Mouse (Mus musculus): ENCODE results near the gene Serping1. TPM values are rescaled to one million over a fixed set of nuclear protein-coding genes. Genes with fewer than 3 reads are reported as not detected.
"Not testable (repeated sequence)": the region's sequence is repeated elsewhere in the genome, so short reads cannot be mapped to it uniquely, and the experiment has no call there.

The Serping1 gene
- polyA plus RNA-seq, 1 experiment from 2014 or later, result 15.7 TPM

DNA sequence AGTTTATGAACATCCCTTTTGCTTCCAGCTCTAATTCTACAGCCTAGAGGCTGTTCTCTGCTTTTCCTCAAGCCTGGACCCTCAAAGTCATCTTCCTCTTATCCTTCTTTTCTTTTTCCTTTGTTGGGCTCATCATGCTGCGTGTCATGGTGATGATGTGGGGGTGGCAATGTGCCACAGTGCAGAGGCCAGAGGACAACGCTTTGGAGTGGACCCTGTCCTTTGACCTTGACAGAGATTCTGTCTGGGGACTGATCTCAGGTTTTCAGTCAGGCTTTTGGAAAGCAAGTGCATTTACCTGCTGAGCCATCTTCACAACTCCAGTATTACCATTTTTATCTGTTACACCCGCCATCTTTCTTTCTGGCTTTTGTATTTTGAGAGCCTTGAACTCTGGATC, 44.0 kb downstream of the Serping1 start:
- Histone ChIP-seq H3K4me2 (ENCODE audit: low read depth, low read length) (no peak overlapping the region), H3K4me1 (ENCODE audit: control insufficient read depth, insufficient read depth, low read length) (peaks cover 24% of the 10 kb centered on the region), H3K27me3 (ENCODE audit: control insufficient read depth, insufficient read depth, low read length) (no peaks in the 10 kb centered on the region), H3K9ac (replicated peaks; ENCODE audit: low read depth, low read length) (no peak overlapping the region), H3K36me3 (ENCODE audit: control insufficient read depth, insufficient read depth, low read length) (no peaks in the 10 kb centered on the region), H3K9me3 (ENCODE audit: control insufficient read depth, low read length) (no peaks in the 10 kb centered on the region), H3K27ac (ENCODE audit: low read depth, low read length) (no peak overlapping the region), H3K4me3 (ENCODE audit: low read depth, low read length) (no peak overlapping the region)
- 86% methylated on average over 3 of the region's 3 CpGs for WGBS
- ATAC-seq (ENCODE audit: low read depth), result no peak

DNA sequence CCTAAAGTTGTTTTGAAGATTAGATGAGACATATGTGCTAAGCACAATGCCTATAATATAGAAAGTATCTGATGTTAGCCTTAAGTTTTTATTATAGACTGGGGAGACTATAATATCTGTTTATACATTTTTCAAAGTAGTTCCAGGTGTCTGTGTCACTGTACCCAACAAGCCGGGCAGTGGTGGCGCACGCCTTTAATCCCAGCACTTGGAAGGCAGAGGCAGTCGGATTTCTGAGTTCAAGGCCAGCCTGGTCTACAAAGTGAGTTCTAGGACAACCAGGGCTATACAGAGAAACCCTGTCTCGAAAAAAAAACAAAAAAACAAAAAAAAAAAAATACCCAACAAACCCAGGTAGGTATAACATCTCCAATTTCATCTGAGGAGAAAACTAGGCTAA, 47.1 kb downstream of the Serping1 start:
- not testable (repeated sequence) for H3K9me3 ChIP-seq (ENCODE audit: control insufficient read depth, low read length); ATAC-seq (ENCODE audit: low read depth); H3K9ac ChIP-seq (replicated peaks; ENCODE audit: low read depth, low read length); H3K4me3 ChIP-seq (ENCODE audit: low read depth, low read length); H3K27me3 ChIP-seq (ENCODE audit: control insufficient read depth, insufficient read depth, low read length); H3K27ac ChIP-seq (ENCODE audit: low read depth, low read length)
- Histone ChIP-seq H3K4me2 (ENCODE audit: low read depth, low read length) (peak overlapping the region; percentile 94; the same call in 1 of the 2 replicates), H3K36me3 (ENCODE audit: control insufficient read depth, insufficient read depth, low read length) (peaks cover 14% of the 10 kb centered on the region), H3K4me1 (ENCODE audit: control insufficient read depth, insufficient read depth, low read length) (peaks cover 20% of the 10 kb centered on the region)
- WGBS, result 82% methylated on average over 5 of the region's 5 CpGs

DNA sequence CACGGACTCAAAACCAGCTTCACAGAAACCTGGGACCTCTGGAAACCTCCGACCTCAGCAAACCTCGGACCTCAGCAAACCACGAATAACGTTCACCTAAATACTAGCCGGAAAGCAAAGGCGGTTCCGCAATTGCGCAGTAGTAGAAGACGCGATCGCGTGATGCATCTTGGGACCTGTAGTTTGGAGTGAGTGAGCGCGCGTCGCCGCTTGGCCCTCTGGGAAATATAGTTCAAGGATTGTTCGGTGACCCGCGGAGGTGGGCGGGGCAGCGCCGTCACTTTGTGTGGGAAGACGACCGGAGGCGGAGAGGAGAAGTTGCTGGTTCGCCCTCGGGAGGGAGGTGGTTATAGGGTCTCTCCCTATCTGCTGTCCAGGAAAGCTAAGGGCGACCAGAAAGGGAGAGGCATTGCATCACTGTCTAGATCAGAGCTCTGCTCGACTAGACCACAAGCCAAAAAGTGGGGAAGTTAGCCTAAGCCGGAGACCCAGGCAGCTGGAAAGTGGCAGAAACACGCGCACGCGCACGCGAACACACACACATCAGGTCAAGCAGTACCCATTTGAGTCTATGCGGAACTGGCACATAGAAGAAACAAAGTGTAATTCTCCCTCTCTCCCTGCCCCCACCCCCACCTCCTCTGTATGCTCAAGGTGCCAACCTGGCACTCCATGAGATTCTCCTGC, 47.9 kb downstream of the Serping1 start, which contains the start of gene Clp1:
Gene Clp1, minus strand, starts transcription at position 179 of the 687 bp plus-strand sequence.
- WGBS, result under 1% methylated on average over 39 of the region's 39 CpGs
- ATAC-seq (ENCODE audit: low read depth), result peak; percentile 96
- H3K9ac ChIP-seq (replicated peaks; ENCODE audit: low read depth, low read length), result peak within 1 kb of the TSS; percentile 43
- peak within 1 kb of the TSS; percentile 94 for H3K4me2 ChIP-seq (ENCODE audit: low read depth, low read length)
- H3K4me3 ChIP-seq (ENCODE audit: low read depth, low read length), result peak within 1 kb of the TSS; percentile 55
- peaks cover 18% of the 10 kb centered on the region for H3K4me1 ChIP-seq (ENCODE audit: control insufficient read depth, insufficient read depth, low read length)
- no peaks in the 10 kb centered on the region for H3K27me3 ChIP-seq (ENCODE audit: control insufficient read depth, insufficient read depth, low read length)
- H3K9me3 ChIP-seq (ENCODE audit: control insufficient read depth, low read length), result no peaks in the 10 kb centered on the region
- peak within 1 kb of the TSS; percentile 81 for H3K27ac ChIP-seq (ENCODE audit: low read depth, low read length)
- peaks cover 16% of the 10 kb centered on the region for H3K36me3 ChIP-seq (ENCODE audit: control insufficient read depth, insufficient read depth, low read length)

DNA sequence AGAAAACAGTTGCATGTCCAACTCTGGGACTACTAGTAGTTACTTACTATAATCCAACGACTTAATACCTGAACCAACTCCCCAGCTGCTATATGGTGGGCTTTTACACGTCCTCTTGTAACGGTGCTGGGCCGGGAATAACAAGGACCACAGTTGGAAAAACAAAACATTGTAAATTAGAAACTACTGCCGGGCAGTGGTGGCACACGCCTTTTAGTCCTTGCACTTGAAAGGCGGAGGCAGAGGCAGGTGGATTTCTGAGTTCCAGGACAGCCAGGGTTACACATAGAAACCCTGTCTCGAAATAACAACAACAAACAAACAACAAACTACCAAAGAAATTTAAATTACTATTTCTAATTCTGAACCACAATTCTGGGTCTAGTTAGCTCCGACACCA, 48.5 kb downstream of the Serping1 start:
- Histone ChIP-seq H3K4me2 (ENCODE audit: low read depth, low read length) (peak overlapping the region; percentile 94), H3K9ac (replicated peaks; ENCODE audit: low read depth, low read length) (peak overlapping the region; percentile 42; the same call in 1 of the 2 replicates), H3K4me3 (ENCODE audit: low read depth, low read length) (peak overlapping the region; percentile 55), H3K9me3 (ENCODE audit: control insufficient read depth, low read length) (no peaks in the 10 kb centered on the region), H3K36me3 (ENCODE audit: control insufficient read depth, insufficient read depth, low read length) (peaks cover 16% of the 10 kb centered on the region), H3K27ac (ENCODE audit: low read depth, low read length) (no peak overlapping the region), H3K27me3 (ENCODE audit: control insufficient read depth, insufficient read depth, low read length) (no peaks in the 10 kb centered on the region), H3K4me1 (ENCODE audit: control insufficient read depth, insufficient read depth, low read length) (peaks cover 18% of the 10 kb centered on the region)
- ATAC-seq (ENCODE audit: low read depth), result peak; percentile 31
- 3% methylated on average over 9 of the region's 9 CpGs for WGBS

DNA sequence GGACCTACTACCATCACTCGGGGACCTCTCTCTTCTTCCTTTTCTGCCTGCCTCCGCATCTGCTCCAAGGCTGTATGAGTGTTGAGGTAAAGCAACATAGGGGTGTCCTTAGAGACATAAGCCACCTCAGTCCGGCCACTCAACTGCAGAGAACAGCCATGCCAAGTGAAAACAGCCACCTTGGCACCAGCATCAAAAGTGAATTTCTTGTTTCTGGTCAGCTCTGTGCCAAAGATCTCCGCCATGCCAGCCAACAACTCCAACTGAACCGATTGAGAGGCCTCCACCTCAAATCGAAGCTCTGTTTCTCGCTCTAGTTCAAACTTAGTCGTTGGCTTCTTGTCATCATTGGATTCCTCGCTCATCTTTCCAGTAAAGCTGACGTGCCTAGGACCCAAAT, 49.5 kb downstream of the Serping1 start:
- no peak overlapping the region for H3K4me3 ChIP-seq (ENCODE audit: low read depth, low read length)
- no peak for ATAC-seq (ENCODE audit: low read depth)

GRCm38 (mm10) chr2:84723856-84724255, 51.4 kb downstream of the Serping1 start:
- peaks cover 18% of the 10 kb centered on the region for H3K4me1 ChIP-seq (ENCODE audit: control insufficient read depth, insufficient read depth, low read length)
- no peak for ATAC-seq (ENCODE audit: low read depth)
- H3K36me3 ChIP-seq (ENCODE audit: control insufficient read depth, insufficient read depth, low read length), result peaks cover 16% of the 10 kb centered on the region
- 95% methylated on average over 14 of the region's 14 CpGs for WGBS
- no peaks in the 10 kb centered on the region for H3K27me3 ChIP-seq (ENCODE audit: control insufficient read depth, insufficient read depth, low read length)
- H3K4me2 ChIP-seq (ENCODE audit: low read depth, low read length), result no peak overlapping the region
- H3K9me3 ChIP-seq (ENCODE audit: control insufficient read depth, low read length), result no peaks in the 10 kb centered on the region
- no peak overlapping the region for H3K4me3 ChIP-seq (ENCODE audit: low read depth, low read length)
- H3K27ac ChIP-seq (ENCODE audit: low read depth, low read length), result no peak overlapping the region
- no peak overlapping the region for H3K9ac ChIP-seq (replicated peaks; ENCODE audit: low read depth, low read length)

More for the DNA sequence above, 49.5 kb downstream of the Serping1 start:
- WGBS, result 96% methylated on average over 10 of the region's 10 CpGs
- no peaks in the 10 kb centered on the region for H3K27me3 ChIP-seq (ENCODE audit: control insufficient read depth, insufficient read depth, low read length)
- no peak overlapping the region for H3K27ac ChIP-seq (ENCODE audit: low read depth, low read length)
- H3K9me3 ChIP-seq (ENCODE audit: control insufficient read depth, low read length), result no peaks in the 10 kb centered on the region
- no peak overlapping the region for H3K4me2 ChIP-seq (ENCODE audit: low read depth, low read length)
- H3K36me3 ChIP-seq (ENCODE audit: control insufficient read depth, insufficient read depth, low read length), result peaks cover 16% of the 10 kb centered on the region
- H3K4me1 ChIP-seq (ENCODE audit: control insufficient read depth, insufficient read depth, low read length), result peaks cover 18% of the 10 kb centered on the region
- no peak overlapping the region for H3K9ac ChIP-seq (replicated peaks; ENCODE audit: low read depth, low read length)

GRCm38 (mm10) chr2:84721182-84721581, 54.1 kb downstream of the Serping1 start:
- peaks cover 16% of the 10 kb centered on the region for H3K36me3 ChIP-seq (ENCODE audit: control insufficient read depth, insufficient read depth, low read length)
- H3K9me3 ChIP-seq (ENCODE audit: control insufficient read depth, low read length), result no peaks in the 10 kb centered on the region
- H3K4me3 ChIP-seq (ENCODE audit: low read depth, low read length), result no peak overlapping the region
- H3K27me3 ChIP-seq (ENCODE audit: control insufficient read depth, insufficient read depth, low read length), result no peaks in the 10 kb centered on the region
- peaks cover 12% of the 10 kb centered on the region for H3K4me1 ChIP-seq (ENCODE audit: control insufficient read depth, insufficient read depth, low read length)
- H3K27ac ChIP-seq (ENCODE audit: low read depth, low read length), result no peak overlapping the region
- 58% methylated on average over 3 of the region's 3 CpGs for WGBS
- no peak overlapping the region for H3K9ac ChIP-seq (replicated peaks; ENCODE audit: low read depth, low read length)
- no peak overlapping the region for H3K4me2 ChIP-seq (ENCODE audit: low read depth, low read length)
- ATAC-seq (ENCODE audit: low read depth), result no peak

GRCm38 (mm10) chr2:84720718-84721117, 54.5 kb downstream of the Serping1 start:
- no peak overlapping the region for H3K9ac ChIP-seq (replicated peaks; ENCODE audit: low read depth, low read length)

GRCm38 (mm10) chr2:84717357-84717756, 57.9 kb downstream of the Serping1 start:
- H3K4me2 ChIP-seq (ENCODE audit: low read depth, low read length), result no peak overlapping the region
- H3K36me3 ChIP-seq (ENCODE audit: control insufficient read depth, insufficient read depth, low read length), result no peaks in the 10 kb centered on the region
- no peaks in the 10 kb centered on the region for H3K27me3 ChIP-seq (ENCODE audit: control insufficient read depth, insufficient read depth, low read length)
- H3K9ac ChIP-seq (replicated peaks; ENCODE audit: low read depth, low read length), result no peak overlapping the region
- WGBS, result 97% methylated on average over 4 of the region's 4 CpGs
- H3K4me1 ChIP-seq (ENCODE audit: control insufficient read depth, insufficient read depth, low read length), result peaks cover 13% of the 10 kb centered on the region; the same call in 1 of the 2 replicates
- H3K4me3 ChIP-seq (ENCODE audit: low read depth, low read length), result no peak overlapping the region
- no peak for ATAC-seq (ENCODE audit: low read depth)
- no peaks in the 10 kb centered on the region for H3K9me3 ChIP-seq (ENCODE audit: control insufficient read depth, low read length)
- H3K27ac ChIP-seq (ENCODE audit: low read depth, low read length), result no peak overlapping the region

More at GRCm38 (mm10) chr2:84720718-84721117, 54.5 kb downstream of the Serping1 start:
- H3K27me3 ChIP-seq (ENCODE audit: control insufficient read depth, insufficient read depth, low read length), result no peaks in the 10 kb centered on the region
- peaks cover 11% of the 10 kb centered on the region; the same call in 1 of the 2 replicates for H3K4me1 ChIP-seq (ENCODE audit: control insufficient read depth, insufficient read depth, low read length)
- no peak overlapping the region for H3K27ac ChIP-seq (ENCODE audit: low read depth, low read length)
- no peak overlapping the region for H3K4me3 ChIP-seq (ENCODE audit: low read depth, low read length)
- H3K9me3 ChIP-seq (ENCODE audit: control insufficient read depth, low read length), result no peaks in the 10 kb centered on the region
- no peak overlapping the region for H3K4me2 ChIP-seq (ENCODE audit: low read depth, low read length)
- 95% methylated on average over 2 of the region's 2 CpGs for WGBS
- peaks cover 16% of the 10 kb centered on the region for H3K36me3 ChIP-seq (ENCODE audit: control insufficient read depth, insufficient read depth, low read length)
- ATAC-seq (ENCODE audit: low read depth), result no peak
